Mouse (Mus musculus): Measurements from ENCODE around the gene Phlda2.

Phlda2 gene

GRCm38 (mm10) chr7:143461920-143462319, 41.0 kb downstream of the Phlda2 start:
- no peak for DNase-seq (ENCODE audit: low spot score in 2 of 2)

GRCm38 (mm10) chr7:143461294-143461870, 41.6 kb downstream of the Phlda2 start:
- DNase-seq (ENCODE audit: low spot score in 2 of 2): no peak

GRCm38 (mm10) chr7:143460874-143461273, 42.1 kb downstream of the Phlda2 start, which contains the start of gene Cdkn1c:
Gene Cdkn1c, minus strand, starts transcription at chr7:143461050.
- peak; percentile 55 to 82 for DNase-seq (ENCODE audit: low spot score in 2 of 2)

- DNase-seq (ENCODE audit: low spot score in 2 of 2): no peak
Observed at GRCm38 (mm10) chr7:143460217-143460834, 42.6 kb downstream of the Phlda2 start.

- no peak for DNase-seq (ENCODE audit: low spot score in 2 of 2)
Observed at GRCm38 (mm10) chr7:143459332-143460211, 43.4 kb downstream of the Phlda2 start.

- DNase-seq (ENCODE audit: low spot score in 2 of 2): no peak
Observed at GRCm38 (mm10) chr7:143458963-143459331, 44.0 kb downstream of the Phlda2 start.

Measured in frontal cortex, postnatal 36 days (tissue).